Mouse (Mus musculus): ENCODE data around the gene Anpep. TPM values are rescaled to one million over a fixed set of nuclear protein-coding genes. Genes with fewer than 3 reads are reported as not detected.

Gene Anpep
- 1.0 and 1.2 TPM in 2 replicates for polyA plus RNA-seq (2011; ENCODE audit: insufficient read depth, insufficient read length, low replicate concordance, missing spikeins)

GRCm38 (mm10) chr7:79860811-79861210 is at the start of gene Anpep:
Gene Anpep, minus strand, starts transcription at chr7:79861059.
- Histone ChIP-seq H3K4me3 (replicated peaks; ENCODE audit: control insufficient read depth, low read depth, low read length) (no peak within 1 kb of the TSS), H3K27ac (ENCODE audit: control insufficient read depth, insufficient read depth, low read depth, low read length, poor library complexity) (no peak within 1 kb of the TSS), H3K4me1 (ENCODE audit: control insufficient read depth, insufficient read depth, low read length) (no peaks in the 10 kb centered on the region)
- 86% methylated on average over 9 of the region's 9 CpGs for WGBS
- TF ChIP-seq POLR2A (IDR thresholded peaks at IDR 0.05; ENCODE audit: borderline replicate concordance, control insufficient read depth, low read depth, low read length) (no peak), CTCF (IDR thresholded peaks at IDR 0.05; ENCODE audit: control insufficient read depth, insufficient read depth, low read length) (no peak)

GRCm38 (mm10) chr7:79907356-79907755 is 46.5 kb upstream of the Anpep start:
- TF ChIP-seq POLR2A (IDR thresholded peaks at IDR 0.05; ENCODE audit: borderline replicate concordance, control insufficient read depth, low read depth, low read length) (no peak), CTCF (IDR thresholded peaks at IDR 0.05; ENCODE audit: control insufficient read depth, insufficient read depth, low read length) (no peak)
- WGBS = 78% methylated on average over 2 of the region's 2 CpGs
- Histone ChIP-seq H3K4me3 (replicated peaks; ENCODE audit: control insufficient read depth, low read depth, low read length) (no peak overlapping the region), H3K27ac (ENCODE audit: control insufficient read depth, insufficient read depth, low read depth, low read length, poor library complexity) (no peak overlapping the region), H3K4me1 (ENCODE audit: control insufficient read depth, insufficient read depth, low read length) (no peaks in the 10 kb centered on the region)

- Histone ChIP-seq H3K27ac (ENCODE audit: control insufficient read depth, insufficient read depth, low read depth, low read length, poor library complexity) (no peak overlapping the region), H3K4me1 (ENCODE audit: control insufficient read depth, insufficient read depth, low read length) (no peaks in the 10 kb centered on the region), H3K4me3 (replicated peaks; ENCODE audit: control insufficient read depth, low read depth, low read length) (no peak overlapping the region)
- 88% methylated on average over 3 of the region's 3 CpGs for WGBS
- TF ChIP-seq CTCF (IDR thresholded peaks at IDR 0.05; ENCODE audit: control insufficient read depth, insufficient read depth, low read length) (no peak), POLR2A (IDR thresholded peaks at IDR 0.05; ENCODE audit: borderline replicate concordance, control insufficient read depth, low read depth, low read length) (no peak)
Measured at GRCm38 (mm10) chr7:79906914-79907313, 46.1 kb upstream of the Anpep start.

GRCm38 (mm10) chr7:79905193-79905592 is 44.3 kb upstream of the Anpep start:
- no peak for TF ChIP-seq POLR2A (IDR thresholded peaks at IDR 0.05; ENCODE audit: borderline replicate concordance, control insufficient read depth, low read depth, low read length)
- TF ChIP-seq CTCF (IDR thresholded peaks at IDR 0.05; ENCODE audit: control insufficient read depth, insufficient read depth, low read length) = no peak
- 69% methylated on average over 4 of the region's 4 CpGs for WGBS
- H3K27ac ChIP-seq (ENCODE audit: control insufficient read depth, insufficient read depth, low read depth, low read length, poor library complexity) = no peak overlapping the region
- H3K4me3 ChIP-seq (replicated peaks; ENCODE audit: control insufficient read depth, low read depth, low read length) = no peak overlapping the region
- no peaks in the 10 kb centered on the region for H3K4me1 ChIP-seq (ENCODE audit: control insufficient read depth, insufficient read depth, low read length)

- Histone ChIP-seq H3K4me3 (replicated peaks; ENCODE audit: control insufficient read depth, low read depth, low read length) (no peak overlapping the region), H3K27ac (ENCODE audit: control insufficient read depth, insufficient read depth, low read depth, low read length, poor library complexity) (no peak overlapping the region), H3K4me1 (ENCODE audit: control insufficient read depth, insufficient read depth, low read length) (no peaks in the 10 kb centered on the region)
- no peak for TF ChIP-seq POLR2A (IDR thresholded peaks at IDR 0.05; ENCODE audit: borderline replicate concordance, control insufficient read depth, low read depth, low read length)
- no peak for TF ChIP-seq CTCF (IDR thresholded peaks at IDR 0.05; ENCODE audit: control insufficient read depth, insufficient read depth, low read length)
- 61% methylated on average over 8 of the region's 8 CpGs for WGBS
Measured at GRCm38 (mm10) chr7:79903160-79903792, 42.4 kb upstream of the Anpep start.

GRCm38 (mm10) chr7:79900753-79901152 is 39.9 kb upstream of the Anpep start:
- TF ChIP-seq CTCF (IDR thresholded peaks at IDR 0.05; ENCODE audit: control insufficient read depth, insufficient read depth, low read length) (no peak), POLR2A (IDR thresholded peaks at IDR 0.05; ENCODE audit: borderline replicate concordance, control insufficient read depth, low read depth, low read length) (no peak)
- Histone ChIP-seq H3K4me1 (ENCODE audit: control insufficient read depth, insufficient read depth, low read length) (no peaks in the 10 kb centered on the region), H3K4me3 (replicated peaks; ENCODE audit: control insufficient read depth, low read depth, low read length) (no peak overlapping the region), H3K27ac (ENCODE audit: control insufficient read depth, insufficient read depth, low read depth, low read length, poor library complexity) (no peak overlapping the region)
- WGBS = 69% methylated on average over 6 of the region's 6 CpGs

- WGBS = 85% methylated on average over 3 of the region's 3 CpGs
- no peak overlapping the region for H3K4me3 ChIP-seq (replicated peaks; ENCODE audit: control insufficient read depth, low read depth, low read length)
Measured at GRCm38 (mm10) chr7:79895225-79895624, 34.4 kb upstream of the Anpep start.

GRCm38 (mm10) chr7:79894790-79895189 is 33.9 kb upstream of the Anpep start:
- 92% methylated on average over 1 of the region's 1 CpGs for WGBS
- H3K4me1 ChIP-seq (ENCODE audit: control insufficient read depth, insufficient read depth, low read length) = no peaks in the 10 kb centered on the region

More at GRCm38 (mm10) chr7:79895225-79895624, 34.4 kb upstream of the Anpep start:
- no peak overlapping the region for H3K27ac ChIP-seq (ENCODE audit: control insufficient read depth, insufficient read depth, low read depth, low read length, poor library complexity)
- TF ChIP-seq POLR2A (IDR thresholded peaks at IDR 0.05; ENCODE audit: borderline replicate concordance, control insufficient read depth, low read depth, low read length) (no peak), CTCF (IDR thresholded peaks at IDR 0.05; ENCODE audit: control insufficient read depth, insufficient read depth, low read length) (no peak)
- H3K4me1 ChIP-seq (ENCODE audit: control insufficient read depth, insufficient read depth, low read length) = no peaks in the 10 kb centered on the region

More at GRCm38 (mm10) chr7:79894790-79895189, 33.9 kb upstream of the Anpep start:
- Histone ChIP-seq H3K4me3 (replicated peaks; ENCODE audit: control insufficient read depth, low read depth, low read length) (no peak overlapping the region), H3K27ac (ENCODE audit: control insufficient read depth, insufficient read depth, low read depth, low read length, poor library complexity) (no peak overlapping the region)
- TF ChIP-seq CTCF (IDR thresholded peaks at IDR 0.05; ENCODE audit: control insufficient read depth, insufficient read depth, low read length) (no peak), POLR2A (IDR thresholded peaks at IDR 0.05; ENCODE audit: borderline replicate concordance, control insufficient read depth, low read depth, low read length) (no peak)

Measured in bone marrow, adult 2 months (tissue).